Mouse (Mus musculus): ENCODE measurements around the gene Magea4. TPM values are rescaled to one million over a fixed set of nuclear protein-coding genes. Genes with fewer than 3 reads are reported as not detected.

The Magea4 gene
- polyA plus RNA-seq (2015; fragmentation: Nextera tagmentation; extraction: Ambion mirVana), result not detected in 2 replicates

GRCm38 (mm10) chrX:72221717-72222116 lies at the start of gene Magea4:
TSS of gene Magea4 (plus strand) at chrX:72222017.
- Histone ChIP-seq H3K27me3 (no peaks in the 10 kb centered on the region), H3K4me2 (replicated peaks) (no peak within 1 kb of the TSS), H3K4me1 (no peaks in the 10 kb centered on the region), H3K9me3 (no peaks in the 10 kb centered on the region), H3K27ac (replicated peaks) (no peak within 1 kb of the TSS), H3K4me3 (no peak within 1 kb of the TSS), H3K36me3 (no peaks in the 10 kb centered on the region), H3K9ac (replicated peaks) (no peak within 1 kb of the TSS)
- WGBS, result 91% methylated on average over 2 of the region's 2 CpGs
- no peak for ATAC-seq (replicated peaks)

GRCm38 (mm10) chrX:72202944-72203554 lies 18.8 kb upstream of the Magea4 start:
- no peaks in the 10 kb centered on the region for H3K27me3 ChIP-seq
- WGBS, result 49% methylated on average over 4 of the region's 4 CpGs

GRCm38 (mm10) chrX:72270637-72271036 lies 48.8 kb downstream of the Magea4 start:
- ATAC-seq (replicated peaks), result no peak
- Histone ChIP-seq H3K36me3 (no peaks in the 10 kb centered on the region), H3K4me2 (replicated peaks) (no peak overlapping the region), H3K27ac (replicated peaks) (no peak overlapping the region), H3K27me3 (no peaks in the 10 kb centered on the region), H3K4me3 (no peak overlapping the region), H3K4me1 (0 out of 2 replicates have a peak, but pooled peaks cover 5% of the 10 kb centered on the region), H3K9ac (replicated peaks) (no peak overlapping the region), H3K9me3 (no peaks in the 10 kb centered on the region)
- WGBS, result 86% methylated on average over 11 of the region's 11 CpGs

More at GRCm38 (mm10) chrX:72202944-72203554, 18.8 kb upstream of the Magea4 start:
- Histone ChIP-seq H3K4me3 (no peak overlapping the region), H3K4me2 (replicated peaks) (no peak overlapping the region), H3K36me3 (no peaks in the 10 kb centered on the region), H3K27ac (replicated peaks) (no peak overlapping the region), H3K9me3 (no peaks in the 10 kb centered on the region), H3K4me1 (no peaks in the 10 kb centered on the region), H3K9ac (replicated peaks) (no peak overlapping the region)
- ATAC-seq (replicated peaks), result no peak

MicroRNA genes within 50 kb of the gene (microRNA counts, 519-probe panel; counts per million panel counts)
- 2,093 counts per million, percentile 30 among the panel's probes with 10 or more counts for microRNA mmu-miR-224
- microRNA mmu-miR-452, result not detected

Small RNA genes within 50 kb of the gene (microRNA-seq; reads per million reads assigned to microRNA genes)
- gene Mir224, result 90.3 reads per million, percentile 52 among the genes with 10 or more reads in this experiment
- 45.5 reads per million, percentile 42 among the genes with 10 or more reads in this experiment for gene Mir452

Other genes with a start within 250 kb of the Magea4 start
- gene Fate1, start 249.0 kb upstream of the Magea4 start, polyA plus RNA-seq (2015; fragmentation: Nextera tagmentation; extraction: Ambion mirVana), result not detected in 2 replicates
- gene Cnga2, start 230.2 kb upstream of the Magea4 start, polyA plus RNA-seq (2015; fragmentation: Nextera tagmentation; extraction: Ambion mirVana), result 0.09 TPM in 2 replicates
- 0.53 and 0.73 TPM in 2 replicates for gene Gabre, start 52.8 kb downstream of the Magea4 start, polyA plus RNA-seq (2015; fragmentation: Nextera tagmentation; extraction: Ambion mirVana)
- not detected in 2 replicates for gene Magea10, start 164.8 kb downstream of the Magea4 start, polyA plus RNA-seq (2015; fragmentation: Nextera tagmentation; extraction: Ambion mirVana)